Mouse (Mus musculus): ENCODE measurements around the gene Ing2.

GRCm38 (mm10) chr8:47634791-47635341 lies 40.5 kb downstream of the Ing2 start:
- no peak for TF ChIP-seq CTCF (IDR thresholded peaks at IDR 0.05; ENCODE audit: insufficient read depth, low read depth, low read length)
- no peak for TF ChIP-seq POLR2A (IDR thresholded peaks at IDR 0.05; ENCODE audit: insufficient read depth, low read depth, low read length)
